Mouse (Mus musculus): Measurements from ENCODE around the gene Tbx4.

Tbx4 gene

GRCm38 (mm10) chr11:85850758-85851157 is 35.5 kb upstream of the Tbx4 start:
- DNase-seq (ENCODE audit: low read depth, low spot score), result no peak

GRCm38 (mm10) chr11:85857997-85858698 is 28.1 kb upstream of the Tbx4 start:
- DNase-seq (ENCODE audit: low read depth, low spot score), result no peak

- DNase-seq (ENCODE audit: low read depth, low spot score), result no peak
Observed at GRCm38 (mm10) chr11:85864363-85864762, 21.9 kb upstream of the Tbx4 start.

- DNase-seq (ENCODE audit: low read depth, low spot score), result no peak
Observed at GRCm38 (mm10) chr11:85876059-85876788, 10.0 kb upstream of the Tbx4 start.

- no peak for DNase-seq (ENCODE audit: low read depth, low spot score)
Observed at GRCm38 (mm10) chr11:85884498-85884897, 1.7 kb upstream of the Tbx4 start.

- no peak for DNase-seq (ENCODE audit: low read depth, low spot score)
Observed at GRCm38 (mm10) chr11:85886429-85886785, 185 bp downstream of the Tbx4 start.

GRCm38 (mm10) chr11:85887273-85887672 is 1.1 kb downstream of the Tbx4 start:
- no peak for DNase-seq (ENCODE audit: low read depth, low spot score)

- DNase-seq (ENCODE audit: low read depth, low spot score), result no peak
Observed at GRCm38 (mm10) chr11:85887801-85888450, 1.7 kb downstream of the Tbx4 start.

GRCm38 (mm10) chr11:85888451-85888961 is 2.3 kb downstream of the Tbx4 start:
- DNase-seq (ENCODE audit: low read depth, low spot score), result no peak

GRCm38 (mm10) chr11:85889056-85889729 is 3.0 kb downstream of the Tbx4 start:
- DNase-seq (ENCODE audit: low read depth, low spot score), result no peak

GRCm38 (mm10) chr11:85889730-85890562 is 3.7 kb downstream of the Tbx4 start:
- DNase-seq (ENCODE audit: low read depth, low spot score), result no peak

- DNase-seq (ENCODE audit: low read depth, low spot score), result no peak
Observed at GRCm38 (mm10) chr11:85890563-85890845, 4.3 kb downstream of the Tbx4 start.

GRCm38 (mm10) chr11:85891010-85891691 is 4.9 kb downstream of the Tbx4 start:
- DNase-seq (ENCODE audit: low read depth, low spot score), result no peak

- DNase-seq (ENCODE audit: low read depth, low spot score), result no peak
Observed at GRCm38 (mm10) chr11:85891692-85892040, 5.4 kb downstream of the Tbx4 start.

GRCm38 (mm10) chr11:85892771-85893170 is 6.5 kb downstream of the Tbx4 start:
- no peak for DNase-seq (ENCODE audit: low read depth, low spot score)

- DNase-seq (ENCODE audit: low read depth, low spot score), result no peak
Observed at GRCm38 (mm10) chr11:85893400-85894135, 7.3 kb downstream of the Tbx4 start.

GRCm38 (mm10) chr11:85894136-85894530 is 7.9 kb downstream of the Tbx4 start:
- no peak for DNase-seq (ENCODE audit: low read depth, low spot score)

GRCm38 (mm10) chr11:85894731-85895545 is 8.7 kb downstream of the Tbx4 start:
- DNase-seq (ENCODE audit: low read depth, low spot score), result no peak

- no peak for DNase-seq (ENCODE audit: low read depth, low spot score)
Observed at GRCm38 (mm10) chr11:85896335-85896985, 10.2 kb downstream of the Tbx4 start.

All from telencephalon, adult 2 months (tissue).